Mouse (Mus musculus) retina, embryonic 14.5 days (tissue): ENCODE measurements at regions not wholly inside any gene's neighbourhood (a gene's known extent, or its start where the extent isn't known, plus 50 kb on each side); places are given as distances from the start of the nearest gene placed in this dataset.

ENCODE experiments used
- DNase-seq: peaks from one replicate; pipeline ENCODE4 v3.0.0-alpha.2; 2015; ENCODE audit warnings: low spot score

GRCm38 (mm10) chr15:56425986-56426385 is 1051.4 kb downstream of the Slc22a22 start:
- DNase-seq: peak; percentile 27

GRCm38 (mm10) chr15:56420681-56421080 is 1056.7 kb downstream of the Slc22a22 start:
- no peak for DNase-seq

GRCm38 (mm10) chr15:56391982-56392381 is 1085.4 kb downstream of the Slc22a22 start:
- no peak for DNase-seq

- DNase-seq: peak; percentile 2
These were observed 1098.9 kb downstream of the Slc22a22 start for GRCm38 (mm10) chr15:56378511-56378910.

- no peak for DNase-seq
These were observed 1126.5 kb downstream of the Slc22a22 start for GRCm38 (mm10) chr15:56350903-56351302.

GRCm38 (mm10) chr15:56346111-56346510 is 1131.3 kb downstream of the Slc22a22 start:
- no peak for DNase-seq

- no peak for DNase-seq
These were observed 1132.5 kb downstream of the Slc22a22 start for GRCm38 (mm10) chr15:56344973-56345372.

GRCm38 (mm10) chr15:56344304-56344932 is 1133.0 kb downstream of the Slc22a22 start:
- DNase-seq: peak; percentile 50

- no peak for DNase-seq
These were observed 1139.5 kb downstream of the Slc22a22 start for GRCm38 (mm10) chr15:56337879-56338278.

- peak; percentile 81 for DNase-seq
These were observed 1141.0 kb downstream of the Slc22a22 start for GRCm38 (mm10) chr15:56336449-56336848.

- no peak for DNase-seq
These were observed 1142.4 kb downstream of the Slc22a22 start for GRCm38 (mm10) chr15:56335011-56335410.

GRCm38 (mm10) chr15:56320501-56320900 is 1156.9 kb downstream of the Slc22a22 start:
- no peak for DNase-seq

GRCm38 (mm10) chr15:56294910-56295438 is 1182.5 kb downstream of the Slc22a22 start:
- DNase-seq: no peak

- peak; percentile 35 for DNase-seq
These were observed 1198.7 kb downstream of the Slc22a22 start for GRCm38 (mm10) chr15:56278622-56279301.

- peak; percentile 37 for DNase-seq
These were observed 1199.4 kb downstream of the Slc22a22 start for GRCm38 (mm10) chr15:56278006-56278405.

GRCm38 (mm10) chr15:56248731-56249130 is 1228.7 kb downstream of the Slc22a22 start:
- no peak for DNase-seq

GRCm38 (mm10) chr15:56244004-56244735 is 1233.3 kb downstream of the Slc22a22 start:
- DNase-seq: no peak

GRCm38 (mm10) chr15:56202552-56202951 is 1274.9 kb downstream of the Slc22a22 start:
- DNase-seq: no peak

GRCm38 (mm10) chr15:56199336-56199735 is 1278.1 kb downstream of the Slc22a22 start:
- DNase-seq: no peak

- DNase-seq: no peak
These were observed 1279.8 kb downstream of the Slc22a22 start for GRCm38 (mm10) chr15:56197425-56198201.

- DNase-seq: no peak
These were observed 1311.2 kb downstream of the Slc22a22 start for GRCm38 (mm10) chr15:56166236-56166635.

- DNase-seq: no peak
These were observed 1318.7 kb downstream of the Slc22a22 start for GRCm38 (mm10) chr15:56158726-56159125.
